Mouse (Mus musculus): ENCODE results near the gene Fstl1. TPM values are rescaled to one million over a fixed set of nuclear protein-coding genes. Genes with fewer than 3 reads are reported as not detected.
A peak's percentile ranks its signal among the peaks of the same experiment; 100 is the strongest.

Fstl1 gene
- polyA plus RNA-seq, 1 experiment, result 53.1 TPM

GRCm38 (mm10) chr16:37860213-37860612, 83.5 kb downstream of the Fstl1 start:
- Histone ChIP-seq H3K27ac (ENCODE audit: insufficient read depth, low read length) (no peak overlapping the region), H3K9ac (ENCODE audit: low read depth, poor library complexity, severe bottlenecking) (no peak overlapping the region), H3K27me3 (ENCODE audit: control insufficient read depth, insufficient read depth, low read length, poor library complexity, severe bottlenecking) (no peaks in the 10 kb centered on the region; the same call in 1 of the 2 replicates), H3K9me3 (replicated peaks; ENCODE audit: control insufficient read depth, insufficient read depth, low read length, poor library complexity, severe bottlenecking) (no peaks in the 10 kb centered on the region), H3K4me3 (ENCODE audit: low read depth, low read length) (no peak overlapping the region), H3K4me1 (ENCODE audit: control insufficient read depth, insufficient read depth, low read length) (no peaks in the 10 kb centered on the region), H3K36me3 (ENCODE audit: control insufficient read depth, insufficient read depth, low read length, poor library complexity, severe bottlenecking) (no peaks in the 10 kb centered on the region)
- no peak for TF ChIP-seq CTCF (IDR thresholded peaks at IDR 0.05; ENCODE audit: low read depth, low read length)
- no peak for TF ChIP-seq POLR2A (IDR thresholded peaks at IDR 0.05; ENCODE audit: insufficient read depth, low read length)
- no peak for TF ChIP-seq EP300 (IDR thresholded peaks at IDR 0.05; ENCODE audit: insufficient read depth, low read depth, low read length)

GRCm38 (mm10) chr16:37861029-37861428, 84.4 kb downstream of the Fstl1 start, which contains the start of gene Gm36028:
Gene Gm36028 (minus strand): TSS chr16:37861146.
- Histone ChIP-seq H3K27me3 (ENCODE audit: control insufficient read depth, insufficient read depth, low read length, poor library complexity, severe bottlenecking) (no peaks in the 10 kb centered on the region; the same call in 1 of the 2 replicates), H3K36me3 (ENCODE audit: control insufficient read depth, insufficient read depth, low read length, poor library complexity, severe bottlenecking) (no peaks in the 10 kb centered on the region), H3K27ac (ENCODE audit: insufficient read depth, low read length) (no peak within 1 kb of the TSS), H3K4me3 (ENCODE audit: low read depth, low read length) (no peak within 1 kb of the TSS), H3K4me1 (ENCODE audit: control insufficient read depth, insufficient read depth, low read length) (no peaks in the 10 kb centered on the region), H3K9ac (ENCODE audit: low read depth, poor library complexity, severe bottlenecking) (no peak within 1 kb of the TSS), H3K9me3 (replicated peaks; ENCODE audit: control insufficient read depth, insufficient read depth, low read length, poor library complexity, severe bottlenecking) (no peaks in the 10 kb centered on the region)
- TF ChIP-seq EP300 (IDR thresholded peaks at IDR 0.05; ENCODE audit: insufficient read depth, low read depth, low read length), result no peak

GRCm38 (mm10) chr16:37863876-37864275, 87.2 kb downstream of the Fstl1 start:
- Histone ChIP-seq H3K9ac (ENCODE audit: low read depth, poor library complexity, severe bottlenecking) (no peak overlapping the region), H3K9me3 (replicated peaks; ENCODE audit: control insufficient read depth, insufficient read depth, low read length, poor library complexity, severe bottlenecking) (no peaks in the 10 kb centered on the region), H3K27ac (ENCODE audit: insufficient read depth, low read length) (no peak overlapping the region), H3K4me1 (ENCODE audit: control insufficient read depth, insufficient read depth, low read length) (no peaks in the 10 kb centered on the region), H3K36me3 (ENCODE audit: control insufficient read depth, insufficient read depth, low read length, poor library complexity, severe bottlenecking) (no peaks in the 10 kb centered on the region), H3K27me3 (ENCODE audit: control insufficient read depth, insufficient read depth, low read length, poor library complexity, severe bottlenecking) (no peaks in the 10 kb centered on the region; the same call in 1 of the 2 replicates), H3K4me3 (ENCODE audit: low read depth, low read length) (no peak overlapping the region)
- TF ChIP-seq CTCF (IDR thresholded peaks at IDR 0.05; ENCODE audit: low read depth, low read length), result no peak
- no peak for TF ChIP-seq EP300 (IDR thresholded peaks at IDR 0.05; ENCODE audit: insufficient read depth, low read depth, low read length)
- TF ChIP-seq POLR2A (IDR thresholded peaks at IDR 0.05; ENCODE audit: insufficient read depth, low read length), result no peak

GRCm38 (mm10) chr16:37865841-37866240, 89.2 kb downstream of the Fstl1 start:
- no peaks in the 10 kb centered on the region for H3K36me3 ChIP-seq (ENCODE audit: control insufficient read depth, insufficient read depth, low read length, poor library complexity, severe bottlenecking)
- H3K27ac ChIP-seq (ENCODE audit: insufficient read depth, low read length), result no peak overlapping the region
- H3K27me3 ChIP-seq (ENCODE audit: control insufficient read depth, insufficient read depth, low read length, poor library complexity, severe bottlenecking), result no peaks in the 10 kb centered on the region; the same call in 1 of the 2 replicates
- H3K9me3 ChIP-seq (replicated peaks; ENCODE audit: control insufficient read depth, insufficient read depth, low read length, poor library complexity, severe bottlenecking), result no peaks in the 10 kb centered on the region
- no peaks in the 10 kb centered on the region for H3K4me1 ChIP-seq (ENCODE audit: control insufficient read depth, insufficient read depth, low read length)
- H3K9ac ChIP-seq (ENCODE audit: low read depth, poor library complexity, severe bottlenecking), result no peak overlapping the region
- TF ChIP-seq EP300 (IDR thresholded peaks at IDR 0.05; ENCODE audit: insufficient read depth, low read depth, low read length), result no peak
- no peak for TF ChIP-seq CTCF (IDR thresholded peaks at IDR 0.05; ENCODE audit: low read depth, low read length)
- no peak for TF ChIP-seq POLR2A (IDR thresholded peaks at IDR 0.05; ENCODE audit: insufficient read depth, low read length)
- no peak overlapping the region for H3K4me3 ChIP-seq (ENCODE audit: low read depth, low read length)

GRCm38 (mm10) chr16:37867791-37868505, 91.3 kb downstream of the Fstl1 start, which contains the start of gene Lrrc58:
Gene Lrrc58 (plus strand): TSS chr16:37868389.
- Histone ChIP-seq H3K4me1 (ENCODE audit: control insufficient read depth, insufficient read depth, low read length) (no peaks in the 10 kb centered on the region), H3K36me3 (ENCODE audit: control insufficient read depth, insufficient read depth, low read length, poor library complexity, severe bottlenecking) (no peaks in the 10 kb centered on the region), H3K27ac (ENCODE audit: insufficient read depth, low read length) (peak within 1 kb of the TSS; percentile 15; the same call in 1 of the 2 replicates), H3K9ac (ENCODE audit: low read depth, poor library complexity, severe bottlenecking) (peak within 1 kb of the TSS; percentile 85), H3K27me3 (ENCODE audit: control insufficient read depth, insufficient read depth, low read length, poor library complexity, severe bottlenecking) (no peaks in the 10 kb centered on the region), H3K9me3 (replicated peaks; ENCODE audit: control insufficient read depth, insufficient read depth, low read length, poor library complexity, severe bottlenecking) (no peaks in the 10 kb centered on the region), H3K4me3 (ENCODE audit: low read depth, low read length) (peak within 1 kb of the TSS; percentile 99)
- no peak for TF ChIP-seq EP300 (IDR thresholded peaks at IDR 0.05; ENCODE audit: insufficient read depth, low read depth, low read length)
